Mouse (Mus musculus): ENCODE data around the gene Bhlhe41. TPM values are rescaled to one million over a fixed set of nuclear protein-coding genes. Genes with fewer than 3 reads are reported as not detected.
A peak's percentile ranks its signal among the peaks of the same experiment; 100 is the strongest.

The Bhlhe41 gene
- polyA plus RNA-seq, 1 experiment, result 15.6 TPM

DNA sequence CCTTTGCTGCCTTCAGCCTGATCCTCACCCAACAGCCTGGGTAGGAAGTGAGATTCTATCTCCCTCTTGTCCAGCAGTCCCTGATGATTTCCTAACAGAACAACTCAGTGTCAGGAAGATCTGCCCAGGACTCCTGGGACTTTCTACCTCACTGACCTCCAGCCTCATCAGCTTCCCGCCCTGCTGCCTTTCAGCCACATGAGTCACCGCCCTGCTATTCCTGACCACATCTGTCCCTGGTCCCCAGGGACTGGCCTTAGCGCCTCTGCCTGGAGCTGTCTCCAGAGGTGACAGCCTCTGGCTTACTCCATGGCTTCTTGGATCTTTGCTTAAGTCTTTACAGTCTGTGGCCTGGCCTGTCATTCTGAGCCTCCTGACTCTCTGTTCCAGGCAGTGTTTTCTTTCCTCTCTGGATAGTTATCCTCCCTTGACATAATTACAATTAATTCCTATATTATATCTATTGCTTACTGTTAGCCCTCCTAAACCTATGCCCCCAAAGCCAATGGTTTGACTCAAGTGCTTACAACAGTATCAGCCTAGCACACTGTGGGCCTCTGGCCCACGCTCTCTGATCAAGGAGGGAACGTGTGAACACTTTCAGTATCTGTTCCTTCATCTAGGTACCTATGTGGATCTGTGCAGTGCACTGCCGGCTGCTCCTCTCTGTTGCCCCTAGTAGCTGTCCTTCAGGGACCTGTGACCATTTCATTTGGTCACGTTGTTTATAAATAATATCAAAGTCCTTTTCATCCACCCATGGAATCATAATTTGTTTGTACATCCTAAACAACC, 40.9 kb upstream of the Bhlhe41 start:
- Histone ChIP-seq H3ac (ENCODE audit: control insufficient read depth, insufficient read length) (no peak overlapping the region), H3K4me2 (ENCODE audit: low read depth) (peak overlapping the region; percentile 34), H3K79me2 (ENCODE audit: control insufficient read depth, insufficient read depth) (no peaks in the 10 kb centered on the region), H3K4me3 (no peak overlapping the region), H3K36me3 (ENCODE audit: control insufficient read depth, insufficient read depth) (no peaks in the 10 kb centered on the region), H3K27me3 (ENCODE audit: control insufficient read depth, insufficient read depth, insufficient read length) (no peaks in the 10 kb centered on the region)
- TF ChIP-seq E2F4 (IDR thresholded peaks at IDR 0.05; ENCODE audit: insufficient read depth), result no peak
- no peak for TF ChIP-seq TCF12 (IDR thresholded peaks at IDR 0.05; ENCODE audit: insufficient read depth, poor library complexity, severe bottlenecking)
- no peak for TF ChIP-seq TCF3 (IDR thresholded peaks at IDR 0.05; ENCODE audit: insufficient read length, low read depth)
- no peak for TF ChIP-seq POLR2AphosphoS2 (IDR thresholded peaks at IDR 0.05; ENCODE audit: insufficient read length, low read depth)
- no peak for TF ChIP-seq MYOD1 (IDR thresholded peaks at IDR 0.05; ENCODE audit: control insufficient read depth in 1 of 3, insufficient read length in 2 of 3, low read depth in 2 of 3)
- no peak for TF ChIP-seq CEBPB (IDR thresholded peaks at IDR 0.05; ENCODE audit: insufficient read depth, poor library complexity, severe bottlenecking)
- TF ChIP-seq SRF (IDR thresholded peaks at IDR 0.05; ENCODE audit: control insufficient read depth, insufficient read length, low read depth), result no peak
- no peak for TF ChIP-seq POLR2A (IDR thresholded peaks at IDR 0.05; ENCODE audit: insufficient read length, low read depth)
- no peak for TF ChIP-seq REST (IDR thresholded peaks at IDR 0.05; ENCODE audit: insufficient read depth, insufficient read length)
- no peak for TF ChIP-seq MYOG (IDR thresholded peaks at IDR 0.05; ENCODE audit: control insufficient read depth in 1 of 3, insufficient read depth in 1 of 3, insufficient read length in 2 of 3, low read depth in 2 of 3)

DNA sequence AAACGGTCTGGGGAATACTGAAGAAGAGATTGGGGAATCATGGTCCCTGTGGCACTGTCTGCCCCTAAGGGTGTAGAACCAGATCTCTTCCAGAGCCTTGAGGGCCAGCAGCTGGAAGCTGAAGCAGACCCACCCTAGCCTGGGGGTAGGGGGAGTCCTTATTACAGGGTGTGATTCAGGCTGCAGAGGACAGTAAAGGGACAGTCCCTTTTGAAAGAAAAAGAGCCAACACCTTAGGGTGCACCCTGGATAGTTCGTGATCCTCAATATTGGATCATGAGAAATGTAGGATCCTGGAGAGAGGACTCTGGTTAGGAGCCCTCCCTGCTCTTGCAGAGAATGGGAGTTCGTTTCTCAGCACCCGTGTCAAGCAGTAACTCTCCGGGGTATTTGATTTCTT, 39.3 kb upstream of the Bhlhe41 start:
- H3ac ChIP-seq (ENCODE audit: control insufficient read depth, insufficient read length), result no peak overlapping the region
- TF ChIP-seq TCF3 (IDR thresholded peaks at IDR 0.05; ENCODE audit: insufficient read length, low read depth) (no peak), MYOG (IDR thresholded peaks at IDR 0.05; ENCODE audit: control insufficient read depth in 1 of 3, insufficient read depth in 1 of 3, insufficient read length in 2 of 3, low read depth in 2 of 3) (no peak), SRF (IDR thresholded peaks at IDR 0.05; ENCODE audit: control insufficient read depth, insufficient read length, low read depth) (no peak), MAX (IDR thresholded peaks at IDR 0.05; ENCODE audit: low read depth) (no peak), POLR2A (IDR thresholded peaks at IDR 0.05; ENCODE audit: insufficient read length, low read depth) (no peak), USF1 (IDR thresholded peaks at IDR 0.05; ENCODE audit: low read depth) (no peak), E2F4 (IDR thresholded peaks at IDR 0.05; ENCODE audit: insufficient read depth) (no peak), MYOD1 (IDR thresholded peaks at IDR 0.05; ENCODE audit: control insufficient read depth in 1 of 3, insufficient read length in 2 of 3, low read depth in 2 of 3) (no peak), TCF12 (IDR thresholded peaks at IDR 0.05; ENCODE audit: insufficient read depth, poor library complexity, severe bottlenecking) (no peak), CEBPB (IDR thresholded peaks at IDR 0.05; ENCODE audit: insufficient read depth, poor library complexity, severe bottlenecking) (no peak), POLR2AphosphoS2 (IDR thresholded peaks at IDR 0.05; ENCODE audit: insufficient read length, low read depth) (no peak), REST (IDR thresholded peaks at IDR 0.05; ENCODE audit: insufficient read depth, insufficient read length) (no peak)
- no peak overlapping the region for H3K4me3 ChIP-seq
- H3K36me3 ChIP-seq (ENCODE audit: control insufficient read depth, insufficient read depth), result no peaks in the 10 kb centered on the region
- H3K79me2 ChIP-seq (ENCODE audit: control insufficient read depth, insufficient read depth), result no peaks in the 10 kb centered on the region
- H3K27me3 ChIP-seq (ENCODE audit: control insufficient read depth, insufficient read depth, insufficient read length), result no peaks in the 10 kb centered on the region
- no peak overlapping the region for H3K4me2 ChIP-seq (ENCODE audit: low read depth)

DNA sequence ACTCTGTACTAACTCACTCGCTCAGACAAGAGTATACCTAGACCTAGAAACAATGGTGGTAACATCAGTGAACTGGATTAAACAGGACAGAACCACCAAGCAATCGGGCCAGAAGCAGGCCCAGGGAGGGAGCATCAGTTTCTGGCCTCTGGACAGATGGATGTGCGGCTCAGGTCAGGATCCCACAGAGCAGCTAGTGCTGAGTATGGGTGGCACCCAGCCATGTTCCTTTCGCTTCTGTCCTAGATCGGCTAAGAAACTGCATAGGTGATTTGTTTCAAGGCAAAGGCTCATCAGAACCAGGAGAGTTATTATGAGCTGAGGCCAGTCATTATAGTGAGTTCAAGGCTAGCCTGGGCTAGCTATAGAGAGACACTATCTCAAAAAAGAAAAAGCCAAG, 38.8 kb upstream of the Bhlhe41 start:
- Histone ChIP-seq H3K36me3 (ENCODE audit: control insufficient read depth, insufficient read depth) (no peaks in the 10 kb centered on the region), H3K27me3 (ENCODE audit: control insufficient read depth, insufficient read depth, insufficient read length) (no peaks in the 10 kb centered on the region), H3ac (ENCODE audit: control insufficient read depth, insufficient read length) (no peak overlapping the region), H3K4me2 (ENCODE audit: low read depth) (no peak overlapping the region), H3K4me3 (no peak overlapping the region), H3K79me2 (ENCODE audit: control insufficient read depth, insufficient read depth) (no peaks in the 10 kb centered on the region)
- TF ChIP-seq POLR2AphosphoS2 (IDR thresholded peaks at IDR 0.05; ENCODE audit: insufficient read length, low read depth), result no peak
- no peak for TF ChIP-seq REST (IDR thresholded peaks at IDR 0.05; ENCODE audit: insufficient read depth, insufficient read length)
- no peak for TF ChIP-seq POLR2A (IDR thresholded peaks at IDR 0.05; ENCODE audit: insufficient read length, low read depth)
- no peak for TF ChIP-seq USF1 (IDR thresholded peaks at IDR 0.05; ENCODE audit: low read depth)
- TF ChIP-seq MYOG (IDR thresholded peaks at IDR 0.05; ENCODE audit: control insufficient read depth in 1 of 3, insufficient read depth in 1 of 3, insufficient read length in 2 of 3, low read depth in 2 of 3), result no peak
- TF ChIP-seq CEBPB (IDR thresholded peaks at IDR 0.05; ENCODE audit: insufficient read depth, poor library complexity, severe bottlenecking), result no peak
- no peak for TF ChIP-seq TCF3 (IDR thresholded peaks at IDR 0.05; ENCODE audit: insufficient read length, low read depth)
- TF ChIP-seq E2F4 (IDR thresholded peaks at IDR 0.05; ENCODE audit: insufficient read depth), result no peak
- no peak for TF ChIP-seq SRF (IDR thresholded peaks at IDR 0.05; ENCODE audit: control insufficient read depth, insufficient read length, low read depth)
- no peak for TF ChIP-seq MAX (IDR thresholded peaks at IDR 0.05; ENCODE audit: low read depth)
- TF ChIP-seq TCF12 (IDR thresholded peaks at IDR 0.05; ENCODE audit: insufficient read depth, poor library complexity, severe bottlenecking), result no peak
- TF ChIP-seq MYOD1 (IDR thresholded peaks at IDR 0.05; ENCODE audit: control insufficient read depth in 1 of 3, insufficient read length in 2 of 3, low read depth in 2 of 3), result no peak

DNA sequence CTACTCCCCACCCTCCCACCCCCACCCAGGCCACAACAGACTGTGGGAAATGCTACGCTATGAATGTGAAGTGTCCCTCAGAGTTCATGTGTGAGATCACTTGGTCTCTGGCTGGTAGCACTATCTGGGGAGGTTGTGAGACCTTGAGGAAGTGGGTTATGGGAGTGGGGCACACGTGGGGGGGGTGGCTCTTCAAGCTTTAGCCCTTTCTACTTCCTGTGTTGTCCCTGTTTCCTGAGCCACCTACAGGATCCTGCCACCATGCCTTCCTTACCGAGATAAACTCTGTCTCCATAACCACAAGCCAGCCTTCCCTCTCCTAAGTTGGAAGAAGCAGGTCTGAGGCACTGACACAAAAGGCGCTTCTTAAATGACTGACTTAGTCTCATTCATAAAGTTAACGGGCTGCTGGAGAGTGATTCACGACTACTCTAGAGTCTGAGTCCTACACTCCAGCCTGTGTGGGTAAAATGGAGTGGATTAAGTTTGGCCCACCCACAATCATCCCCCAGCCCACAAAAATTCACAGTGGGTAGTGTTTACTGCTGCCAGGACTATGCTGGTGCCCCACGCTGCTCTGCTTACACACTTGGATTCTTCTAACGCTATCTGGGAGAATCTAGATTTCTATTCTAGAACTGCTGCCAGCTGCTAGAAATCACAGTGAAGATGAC, 29.4 kb upstream of the Bhlhe41 start:
- peak overlapping the region; percentile 18 for H3K4me2 ChIP-seq (ENCODE audit: low read depth)
- H3K79me2 ChIP-seq (ENCODE audit: control insufficient read depth, insufficient read depth), result no peaks in the 10 kb centered on the region
- no peak overlapping the region for H3K4me3 ChIP-seq
- no peaks in the 10 kb centered on the region for H3K36me3 ChIP-seq (ENCODE audit: control insufficient read depth, insufficient read depth)
- no peak for TF ChIP-seq MYOD1 (IDR thresholded peaks at IDR 0.05; ENCODE audit: control insufficient read depth in 1 of 3, insufficient read length in 2 of 3, low read depth in 2 of 3)
- no peak for TF ChIP-seq MYOG (IDR thresholded peaks at IDR 0.05; ENCODE audit: control insufficient read depth in 1 of 3, insufficient read depth in 1 of 3, insufficient read length in 2 of 3, low read depth in 2 of 3)
- TF ChIP-seq POLR2AphosphoS2 (IDR thresholded peaks at IDR 0.05; ENCODE audit: insufficient read length, low read depth), result no peak
- no peak for TF ChIP-seq POLR2A (IDR thresholded peaks at IDR 0.05; ENCODE audit: insufficient read length, low read depth)
- no peak for TF ChIP-seq TCF12 (IDR thresholded peaks at IDR 0.05; ENCODE audit: insufficient read depth, poor library complexity, severe bottlenecking)
- TF ChIP-seq SRF (IDR thresholded peaks at IDR 0.05; ENCODE audit: control insufficient read depth, insufficient read length, low read depth), result no peak
- TF ChIP-seq CEBPB (IDR thresholded peaks at IDR 0.05; ENCODE audit: insufficient read depth, poor library complexity, severe bottlenecking), result no peak
- no peak for TF ChIP-seq USF1 (IDR thresholded peaks at IDR 0.05; ENCODE audit: low read depth)
- no peak for TF ChIP-seq TCF3 (IDR thresholded peaks at IDR 0.05; ENCODE audit: insufficient read length, low read depth)
- TF ChIP-seq REST (IDR thresholded peaks at IDR 0.05; ENCODE audit: insufficient read depth, insufficient read length), result no peak
- TF ChIP-seq E2F4 (IDR thresholded peaks at IDR 0.05; ENCODE audit: insufficient read depth), result no peak
- no peak for TF ChIP-seq MAX (IDR thresholded peaks at IDR 0.05; ENCODE audit: low read depth)
- no peaks in the 10 kb centered on the region for H3K27me3 ChIP-seq (ENCODE audit: control insufficient read depth, insufficient read depth, insufficient read length)
- no peak overlapping the region for H3ac ChIP-seq (ENCODE audit: control insufficient read depth, insufficient read length)

Measured in myocyte (in vitro differentiated cells).